Comparison of ENCODE assay signal across 24 mouse cellular contexts in genomic region chr5:98523783-98524182, GRCm38 (mm10). TPM values are rescaled to one million over a fixed set of nuclear protein-coding genes. Genes with fewer than 3 reads are reported as not detected.
"Had no signal": no experiment of that assay in that cellular context is flagged by ENCODE, and none has a peak within 500 bp of the region (broad histone marks: within the 10 kb centered on the region; RNA-seq: fewer than 3 reads in every experiment).

No protein-coding gene starts in this region.

- H3K4me2 ChIP-seq: hindbrain, embryonic 15.5 days; limb, embryonic 15.5 days; liver, embryonic 15.5 days; lung, embryonic 14.5 days; midbrain, embryonic 11.5 days; midbrain, embryonic 15.5 days; neural tube, embryonic 12.5 days; stomach, embryonic 15.5 days had no signal

- H3K4me3 ChIP-seq: hindbrain, embryonic 15.5 days; limb, embryonic 15.5 days; liver, embryonic 15.5 days; megakaryocyte, embryonic 14.5 days; midbrain, embryonic 15.5 days; neural tube, embryonic 12.5 days; stomach, embryonic 15.5 days had no signal

- H3K36me3 ChIP-seq: hindbrain, embryonic 15.5 days; limb, embryonic 15.5 days; liver, embryonic 15.5 days; midbrain, embryonic 15.5 days; neural tube, embryonic 12.5 days; stomach, embryonic 15.5 days had no signal

- H3K4me1 ChIP-seq: hindbrain, embryonic 15.5 days; limb, embryonic 15.5 days; liver, embryonic 15.5 days; megakaryocyte, embryonic 14.5 days; midbrain, embryonic 15.5 days; neural tube, embryonic 12.5 days; stomach, embryonic 15.5 days had no signal

- DNase-seq: layer of hippocampus, adult 9-11 months; layer of hippocampus, postnatal 36 days; lung, embryonic 14.5 days; lung, postnatal 10 days; retina, postnatal 1 day; thymus, postnatal 4 days had no signal

- ATAC-seq: midbrain, embryonic 15.5 days had no signal

- H3K27me3 ChIP-seq: hindbrain, embryonic 15.5 days; limb, embryonic 15.5 days; liver, embryonic 15.5 days; megakaryocyte, embryonic 14.5 days; midbrain, embryonic 15.5 days; neural tube, embryonic 12.5 days; stomach, embryonic 15.5 days had no signal

- H3K27ac ChIP-seq: hindbrain, embryonic 15.5 days; limb, embryonic 15.5 days; liver, embryonic 15.5 days; macrophage; midbrain, embryonic 15.5 days; neural tube, embryonic 12.5 days; stomach, embryonic 15.5 days had no signal

- H3K9ac ChIP-seq: hindbrain, embryonic 15.5 days; limb, embryonic 15.5 days; liver, embryonic 15.5 days; lung, embryonic 14.5 days; midbrain, embryonic 15.5 days; neural tube, embryonic 12.5 days; stomach, embryonic 15.5 days had no signal

- H3K9me3 ChIP-seq: hindbrain, embryonic 15.5 days; limb, embryonic 15.5 days; liver, embryonic 15.5 days; midbrain, embryonic 15.5 days; neural tube, embryonic 12.5 days; stomach, embryonic 15.5 days had no signal

RNA-seq across cellular contexts. Expression of gene Gm11111, which starts 28.7 kb away (rescaled TPM):
- total RNA-seq: layer of hippocampus, adult 18-20 months; layer of hippocampus, postnatal 36 days; left cerebral cortex, adult 8-10 months; left cerebral cortex, postnatal 25 days; monocyte, adult 5-6 weeks; neutrophil, adult 5-6 weeks had no signal
- polyA plus RNA-seq: hindbrain, embryonic 11.5 days; hindbrain, embryonic 15.5 days; kidney, embryonic 14.5 days; limb, embryonic 11.5 days; limb, embryonic 15.5 days; liver, embryonic 15.5 days; lung, embryonic 14.5 days; macrophage; midbrain, embryonic 11.5 days; midbrain, embryonic 15.5 days; neural tube, embryonic 12.5 days; spleen, adult 2 months; stomach, embryonic 15.5 days had no signal
